27 mouse cellular contexts compared by ENCODE assay signal in the genomic region with DNA sequence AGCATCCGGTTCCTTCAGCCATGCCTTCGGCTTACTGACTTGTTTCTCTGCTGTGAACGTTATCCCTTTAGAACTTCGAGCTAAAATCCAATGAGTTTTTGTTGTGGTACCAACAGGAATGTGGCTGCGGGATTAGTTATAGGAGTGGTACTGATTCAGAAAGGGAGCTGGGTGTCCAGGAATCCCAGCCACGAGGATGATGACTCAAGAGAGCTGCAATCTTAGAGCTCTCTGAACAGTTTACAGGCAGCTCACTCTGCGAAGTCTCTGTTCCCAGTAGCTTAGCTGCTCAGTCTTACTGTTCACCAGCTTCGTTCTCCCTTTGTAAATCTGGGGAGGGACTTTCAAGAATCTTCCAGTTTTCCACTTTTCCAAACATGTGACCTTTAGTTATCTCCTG.
"Had no signal": no experiment of that assay in that cellular context is flagged by ENCODE, and none has a peak within 500 bp of the region (broad histone marks: within the 10 kb centered on the region; RNA-seq: fewer than 3 reads in every experiment).

No protein-coding gene starts in this region.

- H3K4me2 ChIP-seq: heart, embryonic 12.5 days; hindbrain, embryonic 12.5 days; hindbrain, embryonic 14.5 days; intestine, embryonic 15.5 days; limb, embryonic 12.5 days; liver, embryonic 11.5 days; liver, embryonic 13.5 days; liver, embryonic 15.5 days had no signal

- H3K9ac ChIP-seq: heart, embryonic 12.5 days; hindbrain, embryonic 12.5 days; hindbrain, embryonic 14.5 days; intestine, embryonic 15.5 days; limb, embryonic 12.5 days; liver, embryonic 13.5 days; liver, embryonic 15.5 days; liver, postnatal 0 days had no signal

- H3K4me1 ChIP-seq: liver, embryonic 13.5 days; liver, embryonic 15.5 days had no signal

- H3K36me3 ChIP-seq: heart, embryonic 10.5 days; heart, embryonic 12.5 days; hindbrain, embryonic 10.5 days; hindbrain, embryonic 12.5 days; intestine, embryonic 15.5 days; limb, embryonic 10.5 days; limb, embryonic 12.5 days; liver, embryonic 13.5 days; liver, embryonic 15.5 days had no signal

- DNase-seq: gastrocnemius, postnatal 10 days; gastrocnemius, postnatal 25 days; heart, adult 18-20 months; heart, postnatal 10 days; heart, postnatal 4 days; kidney, adult 18-20 months; kidney, adult 8-10 months; kidney, postnatal 10 days; kidney, postnatal 25 days; kidney, postnatal 4 days; liver; liver, embryonic 13.5 days; liver, postnatal 0 days had no signal

- ATAC-seq: hindbrain, embryonic 16.5 days; inflammation-experienced regulatory T-cells, adult 6 months; intestine, embryonic 15.5 days; intestine, postnatal 0 days; liver, postnatal 0 days had no signal

- H3K4me3 ChIP-seq: heart, embryonic 10.5 days; heart, embryonic 12.5 days; hindbrain, embryonic 10.5 days; hindbrain, embryonic 12.5 days; intestine, embryonic 15.5 days; layer of hippocampus, adult 2 months; limb, embryonic 10.5 days; limb, embryonic 12.5 days; liver, embryonic 13.5 days; liver, embryonic 15.5 days had no signal

- H3K27ac ChIP-seq: heart, embryonic 10.5 days; hindbrain, embryonic 10.5 days; hindbrain, embryonic 12.5 days; hindbrain, embryonic 14.5 days; intestine, embryonic 15.5 days; layer of hippocampus, adult 2 months; limb, embryonic 10.5 days; limb, embryonic 12.5 days; liver, embryonic 13.5 days; liver, embryonic 15.5 days had no signal

- H3K9me3 ChIP-seq: heart, embryonic 10.5 days; heart, embryonic 12.5 days; hindbrain, embryonic 10.5 days; hindbrain, embryonic 12.5 days; intestine, embryonic 15.5 days; limb, embryonic 10.5 days; limb, embryonic 12.5 days; liver, embryonic 13.5 days; liver, embryonic 15.5 days had no signal
